Mouse (Mus musculus) limb, embryonic 14.5 days (tissue): ENCODE results near the gene Dnajc27. TPM values are rescaled to one million over a fixed set of nuclear protein-coding genes. Genes with fewer than 3 reads are reported as not detected.

Experiments
- ATAC-seq: fragments of 200-750 bp; cut with Nextera tagmentation; 2 replicates; pipeline ENCODE4 v1.8.0; 2017; ENCODE audit warnings: low read depth, moderate number of reproducible peaks, moderate TSS enrichment; ENCODE audit not compliant: low FRiP score
- DNase-seq: peaks from one replicate; pipeline ENCODE4 v3.0.0-alpha.2; 2015; ENCODE audit warnings: low spot score
- H3K27ac ChIP-seq: fragments of 300-500 bp; sonication (generic); replicated peaks from 2 replicates; pipeline ENCODE4 v1.5.1; 2014; ENCODE audit warnings: low read depth, mild to moderate bottlenecking, low read length, moderate library complexity, mixed read lengths
- H3K27me3 ChIP-seq: fragments of 300-500 bp; sonication (generic); 2 replicates; pipeline ENCODE4 v1.6.1; 2014; ENCODE audit warnings: low read length, mixed read lengths; ENCODE audit not compliant: control insufficient read depth, insufficient read depth
- H3K36me3 ChIP-seq: fragments of 300-500 bp; sonication (generic); 2 replicates; pipeline ENCODE4 v1.6.1; 2014; ENCODE audit warnings: mild to moderate bottlenecking, low read length, moderate library complexity, mixed read lengths; ENCODE audit not compliant: control insufficient read depth, insufficient read depth
- H3K4me1 ChIP-seq: fragments of 300-500 bp; sonication (generic); 2 replicates; pipeline ENCODE4 v1.6.1; 2014; ENCODE audit warnings: antibody characterized with exemption, low read length, mixed read lengths; ENCODE audit not compliant: control insufficient read depth, insufficient read depth
- H3K4me2 ChIP-seq: fragments of 300-500 bp; sonication (generic); replicated peaks from 2 replicates; pipeline ENCODE4 v1.6.1; 2014; ENCODE audit warnings: low read depth, mild to moderate bottlenecking, low read length, moderate library complexity; ENCODE audit not compliant: severe bottlenecking
- H3K4me3 ChIP-seq: fragments of 300-500 bp; sonication (generic); replicated peaks from 2 replicates; pipeline ENCODE4 v1.5.1; 2014; ENCODE audit warnings: low read length
- H3K9ac ChIP-seq: fragments of 300-500 bp; sonication (generic); 2 replicates; pipeline ENCODE4 v1.6.1; 2014; ENCODE audit warnings: mild to moderate bottlenecking, low read depth, low read length, moderate library complexity; ENCODE audit not compliant: severe bottlenecking
- H3K9me3 ChIP-seq: fragments of 300-500 bp; sonication (generic); 2 replicates; pipeline ENCODE4 v1.6.1; 2016; ENCODE audit warnings: low read length; ENCODE audit not compliant: control insufficient read depth
- POLR2A ChIP-seq: fragments of 200-500 bp; IDR thresholded peaks from 2 replicates; pipeline ENCODE4 v1.8.0; 2012; ENCODE audit warnings: inconsistent platforms, mild to moderate bottlenecking, moderate library complexity, borderline replicate concordance; ENCODE audit not compliant: insufficient read depth, insufficient read length; ENCODE audit errors: extremely low read depth
- WGBS: fragments of 180-500 bp; shearing (Covaris S2); extraction: QIAGEN DNeasy Blood & Tissue Kit; methylation state at CpG from one replicate; pipeline ENCODE4 v1.1.7; 2014; 5-methylcytosine and 5-hydroxymethylcytosine counted together
- polyA plus RNA-seq, 2 experiments: library from polyadenylated mRNA; depleted of rRNA in 1 of 2; stranded (reverse) in 1 of 2; unstranded in 1 of 2; fragments of >200 nt; fragmentation: Nextera tagmentation in 1 of 2; extraction: Ambion mirVana in 1 of 2; gene quantifications; 2 replicates each; pipeline versions ENCODE4 v1.2.1 to v1.2.3; 2012 to 2014

Gene Dnajc27
- polyA plus RNA-seq, 2 experiments: 8.0 to 12.4 TPM

GRCm38 (mm10) chr12:4058321-4058720 lies 24.1 kb upstream of the Dnajc27 start:
- H3K9me3 ChIP-seq: no peaks in the 10 kb centered on the region
- no peaks in the 10 kb centered on the region for H3K36me3 ChIP-seq
- no peak overlapping the region for H3K4me3 ChIP-seq
- H3K4me1 ChIP-seq: no peaks in the 10 kb centered on the region
- DNase-seq (no peak), ATAC-seq (no peak)
- H3K27ac ChIP-seq: no peak overlapping the region
- H3K4me2 ChIP-seq: no peak overlapping the region
- no peak overlapping the region for H3K9ac ChIP-seq
- no peak for TF ChIP-seq POLR2A
- 68% methylated on average over 9 of the region's 9 CpGs for whole genome bisulfite sequencing
- no peaks in the 10 kb centered on the region for H3K27me3 ChIP-seq

GRCm38 (mm10) chr12:4059683-4060082 lies 22.7 kb upstream of the Dnajc27 start:
- DNase-seq (no peak), ATAC-seq (no peak)
- H3K9me3 ChIP-seq: no peaks in the 10 kb centered on the region
- no peaks in the 10 kb centered on the region for H3K27me3 ChIP-seq
- no peak overlapping the region for H3K4me2 ChIP-seq
- H3K4me1 ChIP-seq: no peaks in the 10 kb centered on the region
- no peak overlapping the region for H3K27ac ChIP-seq
- no peak overlapping the region for H3K4me3 ChIP-seq
- 76% methylated on average over 4 of the region's 4 CpGs for WGBS
- no peaks in the 10 kb centered on the region for H3K36me3 ChIP-seq
- no peak for TF ChIP-seq POLR2A
- no peak overlapping the region for H3K9ac ChIP-seq

- Histone ChIP-seq H3K4me1 (no peaks in the 10 kb centered on the region), H3K4me2 (no peak overlapping the region), H3K36me3 (no peaks in the 10 kb centered on the region), H3K4me3 (no peak overlapping the region), H3K9ac (no peak overlapping the region), H3K27me3 (no peaks in the 10 kb centered on the region), H3K9me3 (no peaks in the 10 kb centered on the region), H3K27ac (no peak overlapping the region)
- TF ChIP-seq POLR2A: no peak
- 94% methylated on average over 2 of the region's 2 CpGs for WGBS
- no peak for ATAC-seq
- no peak for DNase-seq
Observed at GRCm38 (mm10) chr12:4065498-4065897, 16.9 kb upstream of the Dnajc27 start.

- Histone ChIP-seq H3K4me1 (no peaks in the 10 kb centered on the region), H3K4me3 (no peak overlapping the region), H3K9ac (no peak overlapping the region), H3K27ac (no peak overlapping the region), H3K4me2 (no peak overlapping the region), H3K27me3 (no peaks in the 10 kb centered on the region), H3K36me3 (no peaks in the 10 kb centered on the region), H3K9me3 (no peaks in the 10 kb centered on the region)
- 70% methylated on average over 8 of the region's 8 CpGs for WGBS
- TF ChIP-seq POLR2A: no peak
- no peak for ATAC-seq
- DNase-seq: no peak
Observed at GRCm38 (mm10) chr12:4065944-4066343, 16.4 kb upstream of the Dnajc27 start.

GRCm38 (mm10) chr12:4066681-4067459 lies 15.5 kb upstream of the Dnajc27 start:
- WGBS: 58% methylated on average over 6 of the region's 6 CpGs
- H3K27ac ChIP-seq: no peak overlapping the region
- no peak for TF ChIP-seq POLR2A
- H3K36me3 ChIP-seq: no peaks in the 10 kb centered on the region
- no peaks in the 10 kb centered on the region for H3K9me3 ChIP-seq
- DNase-seq: no peak
- ATAC-seq: no peak
- H3K9ac ChIP-seq: no peak overlapping the region
- no peaks in the 10 kb centered on the region for H3K4me1 ChIP-seq
- H3K27me3 ChIP-seq: no peaks in the 10 kb centered on the region
- H3K4me3 ChIP-seq: no peak overlapping the region
- H3K4me2 ChIP-seq: no peak overlapping the region
